Mouse (Mus musculus) embryo, embryonic 10 days (tissue): ENCODE data around the gene Fam163b.

Source experiments
- DNase-seq: peaks from one replicate; pipeline ENCODE4 v3.0.0-alpha.2; 2015; ENCODE audit warnings: low spot score

The Fam163b gene

DNA sequence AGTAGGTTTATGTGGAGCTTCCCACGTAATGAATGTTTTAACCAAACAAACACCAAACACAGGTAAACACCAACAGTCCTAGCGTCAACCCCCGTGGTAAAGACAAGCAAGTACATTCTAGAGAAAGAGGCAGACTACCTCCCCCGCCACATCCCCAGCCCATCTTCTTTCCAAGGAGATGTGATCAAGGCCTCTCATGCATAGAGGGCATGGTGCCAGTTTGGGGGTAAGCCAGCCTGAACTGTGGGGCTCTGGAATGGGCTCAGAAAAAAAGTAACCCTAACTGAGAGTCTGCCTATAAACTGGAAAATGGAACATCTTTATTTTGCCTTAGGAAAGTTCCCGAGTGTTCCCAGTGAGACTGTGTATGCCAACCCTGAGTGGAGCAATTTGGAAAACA is 6.4 kb downstream of the Fam163b start:
- no peak for DNase-seq

DNA sequence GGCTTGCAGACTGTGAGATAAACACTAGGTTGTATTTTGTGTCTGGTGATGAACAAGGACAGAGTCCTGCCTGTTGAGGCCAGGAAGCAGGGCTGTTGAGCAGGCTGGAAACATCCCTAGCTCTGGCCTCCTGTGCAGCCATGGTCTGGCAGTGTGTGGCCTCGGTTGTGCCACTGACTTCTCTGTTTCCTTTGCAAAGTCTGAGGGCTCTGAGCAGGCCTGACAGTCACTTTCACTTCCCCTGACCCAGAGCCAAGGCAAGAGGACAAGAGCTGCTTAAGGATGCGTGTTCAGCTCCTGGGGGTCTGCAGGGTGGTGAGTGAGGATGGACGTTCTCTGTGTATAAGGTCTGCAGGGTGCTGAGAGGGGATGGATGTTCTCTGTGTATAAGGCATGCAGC is 13.3 kb downstream of the Fam163b start:
- no peak for DNase-seq

GRCm38 (mm10) chr2:27126496-27126895 is 15.8 kb downstream of the Fam163b start:
- no peak for DNase-seq

DNA sequence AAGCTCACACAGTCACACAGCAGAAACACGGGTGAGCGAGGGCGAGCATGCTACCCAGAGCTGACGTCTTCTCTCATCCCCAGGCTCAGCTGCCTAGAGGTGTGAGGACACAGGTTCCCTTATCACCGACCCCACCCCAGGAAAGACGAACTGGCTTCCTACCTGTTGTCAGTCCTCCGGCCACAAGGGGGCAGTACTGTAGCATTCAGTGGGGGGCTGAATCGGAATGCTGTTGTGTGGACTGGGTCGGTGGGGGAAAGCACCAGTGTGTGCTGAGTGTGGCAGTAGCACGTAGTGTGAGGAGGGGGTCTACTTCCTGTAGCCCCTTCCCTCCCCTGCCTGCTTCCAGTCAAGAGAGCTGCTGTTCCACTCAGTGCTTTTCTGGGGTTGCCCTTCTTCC is 16.3 kb downstream of the Fam163b start:
- peak; percentile 65 for DNase-seq

- DNase-seq, result no peak
Observed at GRCm38 (mm10) chr2:27123121-27123520, 19.2 kb downstream of the Fam163b start.

DNA sequence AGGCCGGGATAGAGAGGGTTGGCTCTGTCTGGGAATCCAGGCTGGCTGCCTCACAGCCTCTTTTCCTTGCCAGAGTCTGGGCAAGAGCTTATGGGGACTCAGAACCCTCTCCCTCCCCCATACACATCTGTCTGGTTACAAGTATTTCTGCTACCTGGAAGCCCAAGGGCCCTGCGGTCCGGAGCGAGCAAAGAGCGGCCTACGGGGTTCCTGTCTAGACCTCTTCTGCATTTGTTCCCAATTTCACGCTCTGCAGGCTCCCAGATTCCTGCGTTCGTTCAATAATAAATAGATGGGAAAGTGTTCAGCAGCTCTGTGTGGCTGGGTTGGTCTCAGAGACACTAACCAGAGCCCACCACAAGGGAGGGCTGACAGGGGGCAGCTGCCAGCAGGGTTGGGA is 19.7 kb downstream of the Fam163b start:
- DNase-seq, result peak; percentile 51

DNA sequence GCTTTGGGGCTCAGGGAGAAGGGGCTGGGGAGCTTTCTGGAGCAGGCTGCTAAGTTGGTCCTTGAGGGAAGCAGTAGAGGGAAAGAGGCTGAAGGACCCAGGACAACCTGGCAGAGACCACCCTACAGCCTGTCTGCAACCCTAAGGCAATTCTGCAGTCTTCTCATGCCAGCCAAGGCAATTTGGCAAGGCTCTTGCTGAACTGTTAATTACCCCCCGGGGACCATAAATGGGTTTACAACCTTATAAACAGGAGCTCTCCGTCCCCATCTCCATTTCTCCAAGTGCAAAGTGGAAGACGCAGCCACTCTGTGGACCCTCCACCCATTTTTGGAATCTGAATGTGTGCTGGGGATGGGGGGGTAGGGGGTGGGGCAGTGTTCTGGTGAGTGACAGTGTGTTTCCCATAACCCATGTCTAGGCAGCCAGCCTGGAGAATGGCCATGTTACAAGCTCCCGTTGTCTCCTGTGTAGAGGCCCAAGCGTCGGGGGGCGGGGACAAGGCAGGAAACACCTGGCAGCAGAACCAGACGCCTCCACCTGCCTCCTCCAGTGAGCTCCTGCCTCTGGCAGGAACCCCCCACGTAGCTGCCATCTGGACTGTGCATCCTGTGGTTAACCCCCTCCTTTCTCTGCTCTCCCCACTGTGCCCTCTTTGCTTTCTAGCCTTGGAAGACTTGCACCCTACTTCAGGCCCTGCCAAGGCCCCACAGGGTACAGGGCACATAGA is 20.5 kb downstream of the Fam163b start:
- DNase-seq, result peak; percentile 41

GRCm38 (mm10) chr2:27120241-27120641 is 22.1 kb downstream of the Fam163b start:
- no peak for DNase-seq

GRCm38 (mm10) chr2:27119766-27120165 is 22.5 kb downstream of the Fam163b start:
- no peak for DNase-seq

DNA sequence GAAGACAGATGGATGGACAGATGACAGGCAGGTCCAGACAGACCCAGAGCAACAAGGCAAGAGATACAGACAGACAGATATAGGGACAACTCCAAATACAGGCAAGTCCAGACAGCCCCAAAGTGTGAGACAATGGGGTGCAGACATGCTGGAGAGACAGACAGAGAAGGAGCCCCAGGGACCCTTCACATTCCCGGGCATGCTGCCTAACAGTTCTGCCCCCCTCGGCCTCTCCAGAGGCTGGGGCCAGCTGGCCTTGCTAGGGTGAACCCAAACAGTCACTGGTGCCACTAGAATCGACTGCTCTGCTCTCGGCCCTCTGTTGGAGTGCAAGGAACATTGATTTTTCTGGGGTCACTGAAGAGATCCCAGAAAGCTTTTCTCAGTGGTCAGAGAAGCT is 23.8 kb downstream of the Fam163b start:
- DNase-seq, result no peak

- DNase-seq, result no peak
Observed at GRCm38 (mm10) chr2:27114169-27114568, 28.1 kb downstream of the Fam163b start.

DNA sequence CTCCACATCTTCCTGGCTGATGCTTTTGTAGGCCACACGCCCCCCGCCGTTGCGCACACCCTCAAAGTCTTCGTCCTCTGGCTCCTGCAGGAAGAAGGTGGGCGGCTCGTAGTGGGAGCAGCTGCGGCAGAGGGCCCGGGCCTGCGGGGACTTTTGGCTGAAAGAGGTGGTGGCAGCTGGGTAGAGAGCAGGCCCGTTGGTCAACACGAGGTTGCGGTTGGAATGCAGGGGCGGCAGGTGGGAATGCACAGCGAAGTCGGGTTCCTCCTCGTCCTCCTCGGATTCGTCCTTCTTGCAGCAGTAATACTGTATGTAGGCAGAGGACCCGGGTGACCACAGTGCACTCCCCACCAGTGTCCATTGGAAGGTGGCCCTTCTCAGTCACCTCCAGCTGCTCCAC is 29.7 kb downstream of the Fam163b start:
- DNase-seq, result no peak

GRCm38 (mm10) chr2:27109052-27109451 is 33.2 kb downstream of the Fam163b start:
- DNase-seq, result no peak

DNA sequence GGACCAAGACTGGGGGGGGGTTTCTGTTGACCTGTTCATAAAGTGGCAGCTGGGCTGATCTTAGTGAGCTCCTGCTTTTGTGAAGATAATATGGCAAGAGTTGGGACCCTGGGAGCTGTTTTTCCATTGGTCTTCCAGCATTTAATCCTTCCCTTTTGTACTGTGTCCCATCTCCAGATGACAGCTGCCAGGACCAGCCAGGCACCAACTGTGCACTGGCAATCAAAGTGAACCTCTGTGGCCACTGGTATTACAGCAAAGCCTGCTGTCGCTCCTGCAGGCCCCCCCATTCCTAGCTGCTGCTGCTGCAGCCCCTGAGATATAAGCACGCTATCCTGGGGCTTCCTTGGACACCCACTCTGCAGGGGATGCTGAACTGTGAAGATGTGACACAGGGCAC is 34.1 kb downstream of the Fam163b start:
- no peak for DNase-seq

GRCm38 (mm10) chr2:27106816-27107215 is 35.5 kb downstream of the Fam163b start:
- peak; percentile 69 for DNase-seq

GRCm38 (mm10) chr2:27103554-27103953 is 38.7 kb downstream of the Fam163b start:
- no peak for DNase-seq

DNA sequence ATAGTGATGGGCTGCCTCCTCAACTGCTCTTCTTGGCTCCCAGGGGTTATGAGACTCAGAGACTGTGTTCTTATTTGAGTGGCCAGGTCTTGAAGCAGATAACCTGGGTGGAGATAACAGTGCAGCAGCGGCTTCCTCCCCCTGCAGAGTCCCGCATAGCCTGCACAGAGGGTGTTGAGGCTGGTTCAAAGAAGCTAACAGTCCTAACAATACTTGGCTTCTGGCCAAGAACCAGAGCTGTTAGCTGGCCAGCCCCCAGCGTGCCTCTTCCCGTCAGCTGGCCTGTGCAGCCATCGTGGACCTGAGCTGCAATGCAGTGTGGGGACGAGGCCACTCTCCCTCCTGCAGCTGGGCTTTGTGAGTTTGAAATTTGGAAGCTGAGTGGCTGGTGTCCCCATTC is 44.5 kb downstream of the Fam163b start:
- DNase-seq, result peak; percentile 50

GRCm38 (mm10) chr2:27097241-27097656 is 45.0 kb downstream of the Fam163b start:
- DNase-seq, result no peak

DNA sequence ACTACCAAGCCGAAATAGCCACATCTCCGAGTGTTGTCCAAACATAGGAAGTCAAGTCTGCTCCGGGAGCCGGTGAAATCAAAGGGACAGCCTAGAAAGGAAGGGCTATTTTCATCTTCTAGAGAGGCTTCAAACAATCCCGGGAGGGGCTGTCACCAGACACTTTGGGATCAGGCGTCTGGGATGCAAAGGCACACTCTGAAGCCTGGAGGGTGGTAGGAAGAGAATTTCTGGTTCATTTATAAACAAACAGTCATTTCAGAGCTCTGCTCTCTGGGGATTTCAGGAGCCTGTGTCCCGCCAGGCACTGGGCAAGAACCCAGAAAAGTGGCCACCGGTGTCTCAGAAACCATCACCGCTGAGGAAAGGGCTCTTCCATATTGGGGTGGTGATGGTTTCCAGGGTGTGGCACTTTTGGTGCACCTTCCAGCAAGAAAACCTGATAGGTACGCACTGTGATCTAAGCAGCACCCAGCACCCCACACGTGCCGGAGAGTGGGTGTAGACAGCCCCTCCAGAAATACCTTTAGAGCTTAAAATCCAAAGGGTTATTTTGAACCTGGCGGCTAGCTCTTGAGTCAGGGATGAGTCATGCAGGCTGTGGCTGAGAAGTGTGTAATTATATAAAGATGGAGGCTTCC is 45.8 kb downstream of the Fam163b start:
- DNase-seq, result no peak

GRCm38 (mm10) chr2:27095178-27095577 is 47.1 kb downstream of the Fam163b start:
- no peak for DNase-seq

DNA sequence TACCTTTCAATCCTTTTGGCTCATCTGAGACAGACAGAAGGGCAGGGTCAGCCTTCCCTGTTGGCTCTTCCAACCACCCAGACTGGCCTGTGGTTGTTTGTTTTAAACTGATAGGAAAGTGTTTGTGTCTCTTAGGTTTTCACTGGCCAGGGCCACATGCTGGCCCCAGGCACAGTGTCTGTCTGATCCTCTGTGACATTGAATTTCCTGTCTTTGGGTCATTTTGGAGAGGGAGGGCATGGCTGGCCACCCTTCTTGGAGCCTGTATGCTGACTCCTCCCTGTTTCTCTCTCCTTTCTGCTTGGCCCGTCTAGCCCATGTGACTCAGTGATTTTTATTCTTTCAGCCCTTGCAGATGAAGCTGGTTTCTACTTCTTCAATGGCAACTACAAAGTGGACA is 53.1 kb downstream of the Fam163b start:
- no peak for DNase-seq

- no peak for DNase-seq
Observed at GRCm38 (mm10) chr2:27088700-27089099, 53.6 kb downstream of the Fam163b start.

- DNase-seq, result no peak
Observed at GRCm38 (mm10) chr2:27088071-27088644, 54.1 kb downstream of the Fam163b start.

- no peak for DNase-seq
Observed at GRCm38 (mm10) chr2:27087581-27087980, 54.7 kb downstream of the Fam163b start.
